Mouse (Mus musculus) cerebellum, adult 8-10 months (tissue): ENCODE measurements around the gene Gm42906.

Source experiments
- DNase-seq: peaks from one replicate; pipeline ENCODE4 v3.0.0; 2022

Gene Gm42906

GRCm38 (mm10) chr5:151142671-151143601 is 285.0 kb downstream of the Gm42906 start:
- peak; percentile 3 for DNase-seq

DNA sequence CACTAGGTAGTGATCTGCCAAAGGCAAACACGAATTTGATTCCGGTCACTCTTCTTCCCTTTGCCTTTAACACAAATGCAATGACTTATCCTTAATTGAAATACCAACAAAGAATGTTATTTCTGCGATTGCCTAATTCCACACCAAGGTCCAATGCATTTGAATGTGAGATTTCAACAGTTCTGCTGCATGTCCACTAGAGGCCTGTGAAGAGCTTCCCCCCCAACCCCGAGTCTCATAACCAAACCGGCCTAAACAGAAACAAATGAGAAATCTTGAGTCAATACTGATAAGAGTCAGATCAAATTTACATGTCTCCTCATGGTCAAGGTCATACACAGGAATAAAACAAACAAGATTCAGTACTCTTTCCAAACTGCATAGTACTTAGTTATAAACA is 285.7 kb downstream of the Gm42906 start:
- DNase-seq = no peak

GRCm38 (mm10) chr5:151137901-151138300 is 290.1 kb downstream of the Gm42906 start:
- DNase-seq = no peak

GRCm38 (mm10) chr5:151137311-151137710 is 290.7 kb downstream of the Gm42906 start:
- no peak for DNase-seq

DNA sequence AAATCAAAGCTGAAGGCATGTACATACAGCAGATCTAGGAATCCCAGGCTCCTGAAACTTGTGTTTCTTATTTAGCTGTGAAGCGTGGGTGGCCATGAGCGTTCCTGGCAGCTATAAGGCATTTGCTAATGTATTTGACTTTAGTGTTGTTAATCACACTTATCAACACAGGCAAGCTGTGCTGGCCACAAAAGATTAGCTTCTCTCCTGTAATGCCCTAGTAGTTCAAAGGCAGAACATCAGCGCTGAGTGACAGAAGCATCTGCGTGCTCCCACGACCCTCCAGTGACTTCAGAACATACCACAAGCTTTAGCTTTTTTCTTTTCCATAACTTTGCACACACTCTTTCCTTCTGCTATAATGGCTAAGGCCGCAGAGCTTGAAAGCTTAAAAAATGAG is 292.0 kb downstream of the Gm42906 start:
- DNase-seq = no peak

- DNase-seq = no peak
Measured at GRCm38 (mm10) chr5:151135078-151135826, 292.7 kb downstream of the Gm42906 start.

DNA sequence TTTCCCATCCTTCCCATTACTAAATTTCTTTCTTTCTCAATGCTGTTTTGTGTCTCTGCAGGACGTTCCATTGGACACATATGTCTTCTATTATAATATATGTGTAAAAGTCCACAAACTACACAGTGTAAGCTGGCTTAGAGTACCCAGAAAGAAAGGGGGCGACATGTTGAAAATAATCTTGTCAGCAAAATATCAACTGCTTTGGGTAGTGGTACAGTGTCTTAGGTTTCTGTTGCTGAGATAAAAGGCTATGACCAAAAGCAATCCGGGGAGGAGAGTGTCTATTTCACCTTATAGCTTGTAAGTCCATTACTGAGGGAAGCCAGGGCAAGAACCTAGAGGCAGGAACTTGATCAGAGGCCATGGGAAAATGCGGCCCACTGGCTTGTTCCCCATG is 293.8 kb downstream of the Gm42906 start:
- DNase-seq = no peak

GRCm38 (mm10) chr5:151133744-151134143 is 294.2 kb downstream of the Gm42906 start:
- no peak for DNase-seq

GRCm38 (mm10) chr5:151129762-151130161 is 298.2 kb downstream of the Gm42906 start:
- no peak for DNase-seq

DNA sequence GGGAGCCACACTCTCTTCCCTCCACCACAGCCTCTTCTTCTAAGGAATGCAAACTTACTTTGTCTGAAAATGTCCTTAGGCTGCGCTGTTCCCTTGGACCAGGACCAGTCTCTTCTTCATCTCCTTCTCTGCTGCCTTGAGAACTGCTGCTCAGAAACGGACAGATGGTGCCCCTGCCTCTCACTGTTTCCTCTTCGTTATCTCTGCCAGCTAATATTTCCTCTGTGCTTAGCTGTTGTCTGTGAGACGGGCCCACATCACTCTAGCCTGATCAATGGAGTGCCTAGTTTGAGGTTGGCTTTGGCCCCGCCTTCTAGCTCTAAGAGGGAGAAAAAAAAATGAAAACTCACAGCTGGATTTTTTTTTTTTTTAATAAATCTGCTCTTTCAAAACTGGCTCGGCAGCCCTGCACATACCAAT is 300.7 kb downstream of the Gm42906 start:
- no peak for DNase-seq

DNA sequence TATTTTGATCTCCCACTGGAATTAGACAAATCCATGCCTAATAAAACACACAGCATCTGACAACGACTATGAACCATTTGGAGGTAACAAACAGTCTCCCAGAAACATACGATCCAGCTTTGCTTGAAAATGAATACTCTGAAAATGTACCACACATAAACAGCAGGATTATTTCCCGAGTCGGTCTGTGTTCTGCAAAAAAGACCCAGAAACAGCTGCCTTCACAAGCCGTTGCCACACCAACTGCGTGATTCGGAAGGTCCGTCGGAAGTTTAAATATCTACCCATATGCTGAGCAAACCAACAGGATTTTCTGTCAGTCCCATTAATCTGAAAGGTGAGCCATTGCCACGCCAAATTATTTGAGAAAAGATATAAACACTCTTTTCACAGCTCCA is 301.4 kb downstream of the Gm42906 start:
- DNase-seq = no peak

DNA sequence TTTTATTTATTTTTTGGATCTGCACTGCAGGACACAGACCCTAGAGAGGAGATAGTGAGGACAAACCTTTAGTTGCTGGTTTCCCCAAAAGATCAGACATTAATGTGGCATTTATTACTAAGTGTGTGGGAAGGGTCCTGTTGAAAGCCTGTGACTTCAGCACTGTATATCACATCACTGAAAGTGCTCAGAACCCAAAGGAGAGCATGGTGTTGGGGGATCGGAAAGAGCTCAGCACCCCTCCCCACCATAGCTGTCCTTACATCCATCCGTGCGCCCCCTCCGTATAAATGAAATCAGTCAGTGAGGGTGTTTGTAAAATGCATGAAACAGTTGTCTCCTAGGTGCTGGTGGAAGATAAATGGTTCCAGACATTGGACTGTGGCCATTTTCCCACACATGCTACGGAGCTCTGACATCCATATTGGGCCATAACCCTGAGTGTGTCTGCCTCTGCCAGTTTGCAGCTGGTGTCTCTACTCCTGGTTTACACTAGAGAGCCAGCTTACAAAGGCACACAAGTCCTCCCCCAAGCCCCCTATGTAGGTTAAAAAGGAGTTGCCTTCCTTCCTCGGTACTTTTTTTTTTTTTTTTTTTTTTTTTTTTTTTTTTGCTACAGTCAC is 301.9 kb downstream of the Gm42906 start:
- DNase-seq = no peak

GRCm38 (mm10) chr5:151117846-151118245 is 310.1 kb downstream of the Gm42906 start:
- DNase-seq = no peak

DNA sequence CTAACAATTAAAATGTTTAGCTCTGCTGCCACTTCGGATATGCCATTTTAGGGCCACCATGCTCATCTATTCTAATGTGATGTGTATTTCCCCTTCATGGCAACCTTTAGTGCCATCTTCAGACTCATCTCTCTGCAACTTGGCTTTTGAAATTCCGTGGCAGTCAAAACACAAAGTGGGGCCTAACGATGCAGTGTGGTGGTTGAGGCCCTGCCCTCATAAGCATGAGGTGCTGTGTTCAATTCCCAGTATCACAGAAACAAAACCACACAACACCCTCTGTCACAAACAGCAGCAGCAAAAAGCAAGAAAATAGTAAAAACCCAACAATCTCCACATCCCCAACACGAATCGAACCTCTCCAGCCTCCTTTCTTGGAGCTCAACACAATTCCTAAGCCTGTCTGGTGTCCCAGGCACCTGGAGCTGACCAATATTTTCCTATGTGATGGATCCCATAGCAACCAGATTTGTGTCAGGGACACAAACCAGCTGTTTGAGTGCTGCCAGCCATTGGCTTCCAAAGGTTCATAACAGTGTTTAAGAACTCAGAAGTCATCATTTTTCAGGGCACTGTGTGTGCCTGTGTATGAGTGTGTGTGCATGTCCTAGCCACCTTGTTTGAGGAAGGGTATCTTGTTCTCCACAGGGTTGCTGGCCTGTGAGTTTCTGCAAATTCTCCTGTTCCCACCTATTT is 311.6 kb downstream of the Gm42906 start:
- no peak for DNase-seq

DNA sequence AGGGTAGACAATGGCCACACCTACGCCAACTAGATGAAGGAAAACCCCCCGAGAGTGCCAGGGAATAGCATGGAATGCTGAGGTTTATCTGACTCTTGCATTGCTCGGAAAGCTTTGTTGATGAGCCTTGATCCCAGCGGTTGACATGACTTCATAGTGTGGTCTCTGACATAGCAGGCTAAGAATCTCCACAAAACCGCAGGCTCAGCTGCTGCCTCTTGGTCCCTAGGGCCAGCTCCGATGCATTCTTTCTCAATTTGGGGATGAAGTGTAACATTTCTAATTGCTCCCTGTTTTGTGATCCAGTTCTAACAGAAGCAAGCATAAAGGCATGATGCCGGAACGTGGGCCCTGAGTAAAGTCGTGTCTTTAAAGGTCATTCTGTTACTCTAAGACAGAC is 315.2 kb downstream of the Gm42906 start:
- DNase-seq = no peak

DNA sequence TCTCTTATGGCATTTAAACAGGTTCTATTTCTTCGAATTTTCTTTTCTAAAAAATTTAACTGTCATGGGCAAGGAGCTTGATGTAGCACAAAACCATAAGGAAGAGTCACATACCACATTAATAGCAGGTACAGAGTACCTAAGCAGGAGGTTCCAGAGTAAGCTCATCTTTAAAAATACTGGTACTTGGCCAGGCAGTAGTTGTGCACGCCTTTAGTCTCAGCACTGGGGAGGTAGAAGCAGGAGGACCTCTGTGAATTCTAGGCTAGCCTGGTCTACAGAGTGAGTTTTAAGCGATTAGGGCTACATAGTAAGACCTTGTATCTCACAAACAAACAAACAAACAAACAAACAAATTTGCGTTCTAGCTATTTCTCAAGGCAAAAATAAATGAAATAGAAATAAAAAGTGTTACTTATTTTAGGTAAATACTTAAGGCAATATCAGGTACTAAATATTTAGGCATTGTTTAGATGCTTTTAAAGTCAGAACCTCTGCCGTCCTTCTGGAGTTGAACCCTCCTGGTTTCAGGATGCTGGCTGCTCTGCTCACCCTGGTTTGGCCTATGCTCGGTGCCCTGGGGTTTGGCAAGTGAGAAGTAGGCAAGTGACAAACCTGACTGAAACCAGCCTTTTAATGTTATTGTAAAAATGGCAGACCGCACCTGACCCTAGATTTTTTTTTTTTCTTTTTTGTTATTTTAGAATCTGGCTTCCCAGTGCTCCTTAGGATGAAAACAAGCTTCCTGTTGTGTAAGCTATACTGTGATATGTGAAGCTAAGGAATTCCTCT is 316.7 kb downstream of the Gm42906 start:
- no peak for DNase-seq

DNA sequence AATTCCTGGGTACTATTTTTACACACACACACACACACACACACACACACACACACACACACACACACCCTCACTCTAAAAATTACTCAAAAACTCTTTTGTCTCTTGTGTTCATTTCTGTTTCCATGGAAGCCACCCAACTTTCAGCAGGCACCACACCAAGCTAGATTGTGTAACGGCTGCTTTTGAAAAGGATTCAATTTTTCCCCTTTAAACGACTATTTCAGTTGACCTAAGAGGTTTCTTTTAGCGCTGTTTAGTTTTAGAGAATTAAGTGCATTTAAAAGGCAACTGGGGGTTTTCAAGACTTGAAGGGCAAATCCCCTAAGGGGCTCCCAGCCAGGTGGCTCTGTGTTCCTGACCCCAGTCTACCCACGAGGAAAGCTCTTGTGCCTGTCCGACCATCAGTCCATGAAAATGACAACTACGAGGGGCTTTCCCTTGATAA is 317.5 kb downstream of the Gm42906 start:
- DNase-seq = no peak

DNA sequence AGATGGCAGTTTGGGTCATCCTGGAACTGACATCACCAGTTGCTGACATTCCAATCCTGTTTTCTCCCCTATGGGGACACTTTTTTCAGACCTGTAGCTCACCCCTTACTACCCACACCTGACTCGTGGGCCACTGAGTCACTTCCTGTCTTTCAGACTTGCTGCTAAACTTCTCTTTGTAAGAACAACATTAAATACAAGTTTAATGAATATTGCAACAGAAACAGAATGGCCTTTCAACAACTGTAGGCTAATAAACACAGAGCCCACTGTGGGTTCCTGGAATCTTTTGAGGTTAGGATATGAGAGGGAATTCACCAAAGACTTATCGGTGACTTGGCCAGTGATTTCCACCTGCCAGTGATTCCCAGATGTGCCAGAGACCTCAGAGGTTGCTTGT is 318.1 kb downstream of the Gm42906 start:
- DNase-seq = no peak

GRCm38 (mm10) chr5:151108955-151109354 is 319.0 kb downstream of the Gm42906 start:
- DNase-seq = no peak

DNA sequence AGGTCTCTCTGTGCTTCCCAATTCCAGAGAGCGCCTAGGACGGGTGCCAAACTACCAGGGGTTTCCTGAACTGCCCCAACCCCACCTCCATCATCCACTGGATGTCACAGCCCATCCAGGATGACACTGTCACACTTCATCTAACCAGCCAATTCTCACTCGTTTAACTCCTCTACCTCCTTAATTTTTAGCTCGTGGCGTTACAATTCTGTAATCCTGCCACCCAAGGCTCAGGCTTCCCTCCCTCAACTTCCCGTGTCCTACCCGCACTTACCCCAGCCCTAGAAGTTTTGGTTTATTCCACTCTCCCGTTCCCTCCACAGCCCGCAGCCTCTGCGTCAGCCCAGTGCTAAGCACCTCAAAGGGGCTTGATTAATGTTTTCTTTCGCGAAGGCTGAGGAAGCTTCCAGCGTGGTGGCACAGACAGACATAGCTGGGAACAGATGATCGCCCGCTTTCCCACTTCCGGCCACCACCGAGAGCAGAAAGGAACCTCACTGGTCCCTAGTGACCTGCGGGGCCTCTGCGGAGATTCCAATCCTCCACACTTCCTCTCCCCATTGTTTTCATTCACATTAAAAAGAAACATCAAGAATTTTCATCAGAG is 319.6 kb downstream of the Gm42906 start:
- DNase-seq = no peak

GRCm38 (mm10) chr5:151106841-151107240 is 321.1 kb downstream of the Gm42906 start:
- DNase-seq = no peak
